Mouse (Mus musculus) CH12.LX (cell line): ENCODE measurements at regions not wholly inside any gene's neighbourhood (a gene's known extent, or its start where the extent isn't known, plus 50 kb on each side); places are given as distances from the start of the nearest gene placed in this dataset.

Experiments used
- DNase-seq: peaks from one replicate; pipeline ENCODE4 v3.0.0-alpha.2; 2013; ENCODE audit errors: extremely low read depth
- H3K27ac ChIP-seq: 2 replicates; pipeline ENCODE4 v1.5.1; 2012; ENCODE audit warnings: low read depth, mild to moderate bottlenecking, control low read depth, moderate library complexity; ENCODE audit not compliant: insufficient read depth
- H3K27me3 ChIP-seq: replicated peaks from 2 replicates; pipeline ENCODE3; 2012; ENCODE audit warnings: inconsistent platforms
- H3K36me3 ChIP-seq, 2 experiments: replicated peaks in 1 of 2; 2 replicates each; pipeline versions ENCODE3 to v1.6.1; 2012; ENCODE audit warnings: inconsistent platforms in 1 of 2, low read length in 1 of 2, mild to moderate bottlenecking in 1 of 2, mixed read lengths in 1 of 2, moderate library complexity in 1 of 2; ENCODE audit not compliant: control insufficient read depth in 1 of 2, insufficient read depth in 1 of 2
- H3K4me1 ChIP-seq, 2 experiments: 2 replicates each; pipeline ENCODE4 v1.6.1; 2012; ENCODE audit warnings: inconsistent platforms in 1 of 2, moderate library complexity in 1 of 2; ENCODE audit not compliant: insufficient read depth in 2 of 2, control insufficient read depth in 1 of 2
- H3K4me2 ChIP-seq: 2 replicates; pipeline ENCODE4 v1.6.1; 2012; ENCODE audit warnings: low read depth, mild to moderate bottlenecking, control low read depth; ENCODE audit not compliant: poor library complexity, insufficient read depth, severe bottlenecking
- H3K4me3 ChIP-seq, 3 experiments: fragments of 150-350 bp in 1 of 3; sonication (generic) in 1 of 3; replicated peaks in 1 of 3; 2 replicates each; pipeline versions ENCODE3 to v1.5.1; 2011 to 2012; ENCODE audit warnings: low read depth in 2 of 3, low read length in 2 of 3, mild to moderate bottlenecking in 2 of 3, moderate library complexity in 2 of 3, control low read depth in 1 of 3, improper control_type of control experiment in 1 of 3, inconsistent platforms in 1 of 3, mixed read lengths in 1 of 3; ENCODE audit not compliant: poor library complexity in 1 of 3
- H3K79me2 ChIP-seq: replicated peaks from 2 replicates; pipeline ENCODE4 v1.6.1; 2012; ENCODE audit warnings: mild to moderate bottlenecking, moderate library complexity; ENCODE audit not compliant: control insufficient read depth, poor library complexity, insufficient read depth, severe bottlenecking; ENCODE audit errors: extremely low read depth
- H3K9ac ChIP-seq: 2 replicates; pipeline ENCODE4 v1.6.1; 2012; ENCODE audit warnings: low read depth, mild to moderate bottlenecking, control low read depth, moderate library complexity; ENCODE audit not compliant: insufficient read depth
- H3K9me3 ChIP-seq: replicated peaks from 2 replicates; pipeline ENCODE3; 2012; ENCODE audit warnings: low read length, inconsistent platforms, mixed read lengths
- BHLHE40 ChIP-seq: IDR thresholded peaks from 2 replicates; pipeline ENCODE4 v1.6.1; 2011; ENCODE audit warnings: mild to moderate bottlenecking, low read depth, low read length, improper control_type of control experiment
- CHD1 ChIP-seq: IDR thresholded peaks from 2 replicates; pipeline ENCODE4 v1.6.1; 2012; ENCODE audit warnings: low read depth, low read length, improper control_type of control experiment, inconsistent platforms
- CTCF ChIP-seq, 2 experiments: IDR thresholded peaks in 1 of 2; conservative IDR thresholded peaks in 1 of 2; 2 replicates each; pipeline ENCODE4 v1.5.1; 2011 to 2012; ENCODE audit warnings: low read depth in 2 of 2, low read length in 2 of 2, improper control_type of control experiment in 1 of 2, inconsistent platforms in 1 of 2, mild to moderate bottlenecking in 1 of 2, moderate library complexity in 1 of 2
- E2F4 ChIP-seq: IDR thresholded peaks from 2 replicates; pipeline ENCODE4 v1.6.1; 2011; ENCODE audit warnings: low read depth, low read length, improper control_type of control experiment; ENCODE audit not compliant: insufficient replicate concordance
- ETS1 ChIP-seq: conservative IDR thresholded peaks from 2 replicates; pipeline ENCODE4 v1.6.1; 2012; ENCODE audit warnings: low read depth, mild to moderate bottlenecking, inconsistent platforms, low read length, improper control_type of control experiment, moderate library complexity
- GABPA ChIP-seq: IDR thresholded peaks from 2 replicates; pipeline ENCODE4 v1.6.1; 2012; ENCODE audit warnings: low read depth, low read length, improper control_type of control experiment, inconsistent platforms; ENCODE audit not compliant: insufficient replicate concordance
- MAFK ChIP-seq: IDR thresholded peaks from 2 replicates; pipeline ENCODE4 v1.6.1; 2011; ENCODE audit warnings: low read length, improper control_type of control experiment; ENCODE audit not compliant: insufficient replicate concordance
- MAX ChIP-seq: IDR thresholded peaks from 2 replicates; pipeline ENCODE4 v1.6.1; 2011; ENCODE audit warnings: low read length, improper control_type of control experiment
- MEF2A ChIP-seq: IDR thresholded peaks from 2 replicates; pipeline ENCODE4 v1.6.1; 2014; ENCODE audit warnings: low read depth, mild to moderate bottlenecking, inconsistent platforms, low read length, improper control_type of control experiment, borderline replicate concordance
- MYC ChIP-seq: IDR thresholded peaks from 2 replicates; pipeline ENCODE4 v1.6.1; 2011; ENCODE audit warnings: low read depth, mild to moderate bottlenecking, improper control_type of control experiment, low read length
- NRF1 ChIP-seq: IDR thresholded peaks from 2 replicates; pipeline ENCODE4 v1.6.1; 2014; ENCODE audit warnings: low read depth, mild to moderate bottlenecking, inconsistent platforms, low read length, improper control_type of control experiment, moderate library complexity
- PAX5 ChIP-seq: IDR thresholded peaks from 2 replicates; pipeline ENCODE4 v1.6.1; 2012; ENCODE audit warnings: low read length, inconsistent platforms, mixed read lengths
- POLR2A ChIP-seq: IDR thresholded peaks from 2 replicates; pipeline ENCODE4 v1.6.1; 2011; ENCODE audit warnings: low read depth, mild to moderate bottlenecking, improper control_type of control experiment, low read length
- RAD21 ChIP-seq: IDR thresholded peaks from 2 replicates; pipeline ENCODE4 v1.6.1; 2011; ENCODE audit warnings: low read depth, mild to moderate bottlenecking, low read length, improper control_type of control experiment, moderate library complexity
- RCOR1 ChIP-seq: conservative IDR thresholded peaks from 2 replicates; pipeline ENCODE4 v1.6.1; 2012; ENCODE audit warnings: low read depth, mild to moderate bottlenecking, inconsistent platforms, low read length, improper control_type of control experiment
- TBP ChIP-seq: conservative IDR thresholded peaks from 2 replicates; pipeline ENCODE4 v1.6.1; 2011; ENCODE audit warnings: low read depth, low read length, improper control_type of control experiment
- TCF12 ChIP-seq: IDR thresholded peaks from 2 replicates; pipeline ENCODE4 v1.6.1; 2014; ENCODE audit warnings: low read depth, mild to moderate bottlenecking, inconsistent platforms, low read length, improper control_type of control experiment
- UBTF ChIP-seq: IDR thresholded peaks from 2 replicates; pipeline ENCODE4 v1.6.1; 2012; ENCODE audit warnings: low read depth, mild to moderate bottlenecking, inconsistent platforms, low read length, improper control_type of control experiment, moderate library complexity
- ZC3H11A ChIP-seq: IDR thresholded peaks from 2 replicates; pipeline ENCODE4 v1.6.1; 2012; ENCODE audit warnings: low read depth, mild to moderate bottlenecking, inconsistent platforms, low read length, improper control_type of control experiment
- ZMIZ1 ChIP-seq: IDR thresholded peaks from 2 replicates; pipeline ENCODE4 v1.6.1; 2012; ENCODE audit warnings: low read depth, mild to moderate bottlenecking, inconsistent platforms, low read length, improper control_type of control experiment
- dilution Hi-C: fragments of 300-500 bp; cut with MboI; formaldehyde crosslinking; loops from 2 replicates; pipeline ENCODE4 v1.14.3; 2020; ENCODE audit warnings: low sequenced_read_pairs; ENCODE audit not compliant: extremely low pct_unique_long_range_greater_than_20kb, extremely low pct_ligation_motif_present
- in situ Hi-C: fragments of 300-500 bp; cut with MboI; formaldehyde crosslinking; loops from 3 replicates; pipeline ENCODE4 v1.14.3; 2019; ENCODE audit warnings: low sequenced_read_pairs, low pct_ligation_motif_present, low pct_unique_long_range_greater_than_20kb, mixed read lengths

DNA sequence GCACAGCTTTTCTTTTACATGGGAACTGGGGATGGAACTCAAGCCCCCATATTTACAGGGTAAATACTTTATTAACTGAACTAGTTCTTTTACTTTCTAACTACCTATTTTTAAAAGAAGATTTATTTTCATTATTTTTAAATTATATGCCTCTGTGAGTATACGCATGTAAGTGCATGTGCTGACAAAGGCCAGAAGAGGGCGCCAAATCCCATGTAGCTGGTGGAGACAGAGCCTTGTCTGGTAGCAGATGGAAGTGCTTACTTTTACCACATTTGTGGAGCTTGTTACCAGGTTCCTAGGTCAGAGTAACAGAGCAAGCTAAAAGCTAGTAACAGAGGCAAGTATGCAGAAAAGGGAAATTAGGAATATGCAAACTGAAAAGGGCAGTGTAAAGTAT, 119.4 kb downstream of the Pxdc1 start:
- H3K9me3 ChIP-seq = peaks cover 2% of the 10 kb centered on the region
- peaks cover 4 to 7% of the 10 kb centered on the region in 2 experiments; a peak in 2 of 4 replicates for H3K4me1 ChIP-seq
- H3K27ac ChIP-seq = no peak overlapping the region
- dilution Hi-C loops = no loop called here
- no peak overlapping the region for H3K9ac ChIP-seq
- no peaks in the 10 kb centered on the region for H3K27me3 ChIP-seq
- TF ChIP-seq TCF12 = no peak
- TF ChIP-seq RAD21 = peak; percentile 1
- TF ChIP-seq MAX = no peak
- peak; percentile 9 to 41; a peak in 2 of 4 replicates for TF ChIP-seq CTCF (conservative IDR thresholded peaks at IDR 0.05 in 1 of 2, IDR thresholded peaks at IDR 0.05 in 1 of 2; ENCODE audit: low read depth in 2 of 2, low read length in 2 of 2)
- TF ChIP-seq BHLHE40 = no peak
- H3K79me2 ChIP-seq = no peaks in the 10 kb centered on the region
- in situ Hi-C loops = no loop called here
- H3K36me3 ChIP-seq = no peaks in the 10 kb centered on the region
- no peak overlapping the region for H3K4me3 ChIP-seq
- peak; percentile 22 for DNase-seq
- H3K4me2 ChIP-seq = no peak overlapping the region

DNA sequence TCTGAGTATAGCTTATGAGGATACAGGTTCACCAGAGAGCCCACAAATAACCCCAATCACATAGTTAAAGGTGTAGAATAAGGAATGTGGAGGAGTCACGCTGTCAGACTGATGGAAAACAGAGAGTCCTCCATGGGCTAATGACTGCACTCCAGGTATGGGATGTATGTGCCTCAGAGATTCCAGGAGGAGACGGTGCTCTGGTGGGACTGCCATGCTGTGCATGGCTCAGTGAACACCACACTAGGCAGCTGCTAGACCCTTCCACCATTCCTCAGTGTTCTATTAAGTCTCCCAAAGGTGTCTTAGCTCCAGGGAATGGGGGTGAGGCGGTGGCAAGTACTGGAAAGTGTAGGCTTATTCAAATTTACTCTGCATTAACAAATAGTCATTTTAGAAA, 142.0 kb downstream of the Pxdc1 start:
- dilution Hi-C loops = no loop called here
- TF ChIP-seq ZC3H11A (no peak), MEF2A (no peak), UBTF (no peak), ZMIZ1 (no peak), RCOR1 (no peak), POLR2A (no peak), GABPA (no peak), RAD21 (no peak), CHD1 (no peak), NRF1 (no peak), PAX5 (no peak), E2F4 (no peak), MYC (no peak), TBP (no peak), MAFK (no peak), ETS1 (no peak)
- TF ChIP-seq, all 38 proteins: peak for 0

More for the DNA sequence above, 142.0 kb downstream of the Pxdc1 start:
- Histone ChIP-seq H3K9me3 (no peaks in the 10 kb centered on the region), H3K79me2 (no peaks in the 10 kb centered on the region), H3K27ac (no peak overlapping the region), H3K4me1 (peaks cover 3 to 11% of the 10 kb centered on the region in 2 experiments; a peak in 3 of 4 replicates), H3K36me3 (no peaks in the 10 kb centered on the region), H3K27me3 (no peaks in the 10 kb centered on the region), H3K4me2 (no peak overlapping the region), H3K9ac (no peak overlapping the region), H3K4me3 (no peak overlapping the region)
- in situ Hi-C loops = no loop called here
- DNase-seq = no peak
